Mouse (Mus musculus): ENCODE data around the gene Foxc2. TPM values are rescaled to one million over a fixed set of nuclear protein-coding genes. Genes with fewer than 3 reads are reported as not detected.

Gene Foxc2
- 0.44 TPM for polyA plus RNA-seq (2014; fragmentation: Illumina TruSeq; extraction: RNeasy Lipid Tissue Mini Kit (QIAGEN cat#74804); ENCODE audit: low read depth, low replicate concordance)

DNA sequence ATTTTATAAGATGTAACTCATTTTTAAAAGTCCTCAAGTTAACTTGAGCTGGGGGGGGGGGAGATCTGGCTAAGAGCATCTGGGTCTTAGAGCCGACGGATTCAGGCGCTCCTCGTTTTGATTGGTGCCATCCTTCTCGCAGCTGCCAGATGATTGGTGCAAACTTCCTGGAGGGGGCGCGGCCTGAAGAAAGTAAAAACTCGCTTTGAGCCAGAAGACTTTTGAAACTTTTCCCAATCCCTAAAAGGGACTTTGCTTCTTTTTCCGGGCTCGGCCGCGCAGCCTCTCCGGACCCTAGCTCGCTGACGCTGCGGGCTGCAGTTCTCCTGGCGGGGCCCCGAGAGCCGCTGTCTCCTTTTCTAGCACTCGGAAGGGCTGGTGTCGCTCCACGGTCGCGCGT lies at the start of gene Foxc2:
TSS of gene Foxc2 (plus strand) at position 224 of the 400 bp plus-strand sequence.

DNA sequence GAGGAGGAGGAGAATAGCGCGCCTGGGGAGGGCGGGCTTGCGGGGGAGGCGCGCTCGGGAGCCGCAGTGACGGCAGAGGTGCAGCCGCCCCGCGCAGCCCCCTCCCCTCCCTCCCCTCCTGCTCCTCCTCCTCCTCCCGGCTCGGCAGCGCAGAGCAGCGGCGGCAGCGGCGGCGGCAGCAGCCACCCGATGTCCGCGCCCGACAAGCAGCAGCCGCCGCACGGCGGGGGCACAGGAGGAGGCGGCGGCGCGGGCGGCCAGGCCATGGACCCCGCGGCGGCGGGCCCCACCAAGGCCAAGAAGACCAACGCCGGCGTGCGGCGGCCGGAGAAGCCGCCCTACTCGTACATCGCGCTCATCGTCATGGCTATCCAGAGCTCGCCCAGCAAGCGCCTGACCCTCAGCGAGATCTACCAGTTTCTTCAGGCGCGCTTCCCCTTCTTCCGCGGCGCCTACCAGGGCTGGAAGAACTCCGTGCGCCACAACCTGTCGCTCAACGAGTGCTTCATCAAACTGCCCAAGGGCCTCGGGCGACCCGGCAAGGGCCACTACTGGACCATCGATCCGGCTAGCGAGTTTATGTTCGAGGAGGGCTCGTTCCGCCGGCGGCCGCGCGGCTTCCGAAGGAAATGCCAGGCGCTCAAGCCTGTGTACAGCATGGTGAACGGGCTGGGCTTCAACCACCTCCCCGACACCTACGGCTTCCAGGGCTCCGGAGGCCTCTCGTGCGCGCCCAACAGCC lies 31.6 kb upstream of the Foxc2 start, which contains the start of gene Foxf1:
TSS of gene Foxf1 (plus strand) at position 177 of the 742 bp plus-strand sequence.

GRCm38 (mm10) chr8:121107668-121108656 lies 8.0 kb upstream of the Foxc2 start, which contains the start of gene Mthfsd:
TSS of gene Mthfsd (minus strand) at chr8:121108392.

GRCm38 (mm10) chr8:121127756-121128375 lies 11.9 kb downstream of the Foxc2 start, which contains the start of gene Foxl1:
TSS of gene Foxl1 (plus strand) at chr8:121127940.

Other genes starting within 250 kb of the Foxc2 start
- gene Foxf1, start 31.8 kb upstream of the Foxc2 start, polyA plus RNA-seq (2014; fragmentation: Illumina TruSeq; extraction: RNeasy Lipid Tissue Mini Kit (QIAGEN cat#74804); ENCODE audit: low read depth, low replicate concordance): 18.6 TPM
- 2.7 TPM for gene Mthfsd, start 7.8 kb upstream of the Foxc2 start, polyA plus RNA-seq (2014; fragmentation: Illumina TruSeq; extraction: RNeasy Lipid Tissue Mini Kit (QIAGEN cat#74804); ENCODE audit: low read depth, low replicate concordance)
- 0.57 TPM for gene Foxl1, start 11.8 kb downstream of the Foxc2 start, polyA plus RNA-seq (2014; fragmentation: Illumina TruSeq; extraction: RNeasy Lipid Tissue Mini Kit (QIAGEN cat#74804); ENCODE audit: low read depth, low replicate concordance)